Mouse (Mus musculus): Measurements from ENCODE around the gene Olfr338.

Gene Olfr338

DNA sequence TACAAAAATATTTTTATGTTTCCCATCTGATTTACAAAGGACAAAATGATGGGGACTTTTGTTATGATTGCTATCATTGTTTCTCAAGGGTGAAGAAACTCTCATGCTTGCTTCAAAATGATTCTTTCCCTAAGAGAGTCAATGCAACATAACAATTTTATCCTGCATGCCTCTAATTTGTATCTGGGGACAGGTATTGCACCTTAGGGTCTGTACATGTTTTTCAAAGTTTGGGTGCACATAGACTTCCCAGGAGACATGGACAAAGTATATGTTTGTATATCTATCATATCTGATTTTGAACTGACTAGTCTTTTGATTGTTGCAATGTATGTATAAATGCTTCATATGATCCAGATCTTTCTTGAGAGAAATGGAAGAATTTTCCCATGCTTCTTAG is at the start of gene Olfr338:
Olfr338 (plus strand) TSS at position 301 of the 400 bp plus-strand sequence.

GRCm38 (mm10) chr2:36415174-36415573 is 41.9 kb downstream of the Olfr338 start:
- 81% methylated on average over 3 of the region's 3 CpGs for WGBS

- 88% methylated on average over 7 of the region's 7 CpGs for WGBS
Measured at GRCm38 (mm10) chr2:36415591-36415990, 42.3 kb downstream of the Olfr338 start.

DNA sequence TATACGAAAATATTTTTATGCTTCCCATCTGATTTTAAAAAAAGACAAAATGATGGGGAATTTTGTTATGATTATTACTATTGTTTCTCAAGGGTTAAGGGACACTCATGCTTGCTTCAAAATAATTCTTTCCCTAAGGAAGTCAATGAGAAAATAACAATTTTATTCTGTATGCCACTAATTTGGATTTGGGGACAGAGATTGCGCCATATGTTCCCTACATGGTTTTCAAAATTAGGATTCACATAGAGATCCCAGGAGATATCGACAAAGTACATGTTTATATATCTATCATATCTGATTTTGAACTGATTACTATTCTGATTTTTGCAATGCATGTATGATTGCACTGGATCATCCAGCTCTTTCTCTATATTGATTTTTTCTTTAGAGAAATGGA is 45.3 kb downstream of the Olfr338 start, which contains the start of gene Olfr339:
Olfr339 (plus strand) TSS at position 301 of the 400 bp plus-strand sequence.
- WGBS, result 87% methylated on average over 3 of the region's 3 CpGs

Data from cerebral cortex, adult 2 months (tissue).